Mouse (Mus musculus): ENCODE data around the gene Klhl7. TPM values are rescaled to one million over a fixed set of nuclear protein-coding genes. Genes with fewer than 3 reads are reported as not detected.

Klhl7 gene
- polyA plus RNA-seq, 1 experiment from 2014 or later: 61.9 TPM

GRCm38 (mm10) chr5:24124579-24125276 lies 24.3 kb downstream of the Klhl7 start:
- no peak overlapping the region for H3K4me2 ChIP-seq
- 0 out of 2 replicates have a peak, but pooled peaks cover 8% of the 10 kb centered on the region for H3K36me3 ChIP-seq
- no peak for ATAC-seq (ENCODE audit: insufficient number of reproducible peaks, insufficient read depth, low FRiP score, low TSS enrichment, low read depth)
- H3K9me3 ChIP-seq: no peaks in the 10 kb centered on the region
- no peak overlapping the region for H3K9ac ChIP-seq (replicated peaks)
- H3K27ac ChIP-seq: no peak overlapping the region
- no peaks in the 10 kb centered on the region for H3K27me3 ChIP-seq
- H3K4me3 ChIP-seq (replicated peaks): no peak overlapping the region
- 84% methylated on average over 3 of the region's 3 CpGs for WGBS
- 0 out of 2 replicates have a peak, but pooled peaks cover 3% of the 10 kb centered on the region for H3K4me1 ChIP-seq (replicated peaks)

DNA sequence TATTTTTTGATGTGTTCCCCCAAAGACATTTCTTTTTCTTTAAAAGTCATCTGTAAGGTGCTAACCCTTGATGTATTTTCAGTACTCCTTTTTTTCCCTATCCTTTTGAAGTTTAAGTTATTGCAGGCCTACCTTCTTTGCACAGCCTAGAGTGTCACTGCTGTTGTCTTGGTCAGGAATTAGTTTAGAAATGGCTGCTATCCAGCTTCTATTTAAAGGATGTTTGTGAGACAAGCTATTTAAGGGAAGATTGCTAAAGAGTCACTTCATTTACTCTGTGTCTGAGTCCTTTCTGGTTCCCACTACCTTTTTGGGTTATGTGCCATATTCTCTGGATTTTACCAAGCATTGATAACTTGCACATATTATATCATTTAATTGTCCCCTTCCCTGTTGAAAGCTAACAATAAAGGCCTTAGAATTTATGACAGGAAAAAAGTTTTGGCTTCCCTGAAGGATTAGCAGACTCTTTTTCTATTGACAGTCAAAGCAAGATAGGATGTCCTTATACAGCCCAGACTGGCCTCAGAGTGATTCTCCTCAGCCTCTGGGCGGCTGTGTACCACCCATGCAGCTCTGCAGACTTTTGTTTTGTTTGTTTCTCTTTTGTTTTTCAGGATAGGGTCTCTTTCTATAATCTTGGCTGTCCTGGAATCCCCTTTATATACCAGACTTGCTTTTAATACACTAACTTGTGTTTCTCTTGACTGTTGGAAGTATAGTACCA lies 25.7 kb downstream of the Klhl7 start:
- Histone ChIP-seq H3K4me2 (no peak overlapping the region), H3K9me3 (no peaks in the 10 kb centered on the region), H3K4me1 (replicated peaks) (0 out of 2 replicates have a peak, but pooled peaks cover 3% of the 10 kb centered on the region), H3K27me3 (no peaks in the 10 kb centered on the region), H3K36me3 (0 out of 2 replicates have a peak, but pooled peaks cover 8% of the 10 kb centered on the region), H3K9ac (replicated peaks) (no peak overlapping the region), H3K4me3 (replicated peaks) (no peak overlapping the region), H3K27ac (no peak overlapping the region)
- ATAC-seq (ENCODE audit: insufficient number of reproducible peaks, insufficient read depth, low FRiP score, low TSS enrichment, low read depth): no peak
- 73% methylated on average over 1 of the region's 1 CpGs for WGBS

- H3K36me3 ChIP-seq: 0 out of 2 replicates have a peak, but pooled peaks cover 8% of the 10 kb centered on the region
- H3K4me2 ChIP-seq: no peak overlapping the region
- H3K9ac ChIP-seq (replicated peaks): no peak overlapping the region
- H3K27me3 ChIP-seq: no peaks in the 10 kb centered on the region
- H3K9me3 ChIP-seq: no peaks in the 10 kb centered on the region
- no peak overlapping the region for H3K4me3 ChIP-seq (replicated peaks)
- 0 out of 2 replicates have a peak, but pooled peaks cover 3% of the 10 kb centered on the region for H3K4me1 ChIP-seq (replicated peaks)
- 86% methylated on average over 4 of the region's 4 CpGs for WGBS
- ATAC-seq (ENCODE audit: insufficient number of reproducible peaks, insufficient read depth, low FRiP score, low TSS enrichment, low read depth): no peak
- H3K27ac ChIP-seq: no peak overlapping the region
Observed at GRCm38 (mm10) chr5:24126967-24127366, 26.6 kb downstream of the Klhl7 start.

GRCm38 (mm10) chr5:24146964-24147363 lies 46.6 kb downstream of the Klhl7 start:
- no peak overlapping the region for H3K4me2 ChIP-seq
- no peak for ATAC-seq (ENCODE audit: insufficient number of reproducible peaks, insufficient read depth, low FRiP score, low TSS enrichment, low read depth)
- H3K36me3 ChIP-seq: peaks cover 68% of the 10 kb centered on the region
- no peaks in the 10 kb centered on the region for H3K4me1 ChIP-seq (replicated peaks)
- no peak overlapping the region for H3K9ac ChIP-seq (replicated peaks)
- H3K9me3 ChIP-seq: no peaks in the 10 kb centered on the region
- H3K27ac ChIP-seq: no peak overlapping the region
- 93% methylated on average over 5 of the region's 5 CpGs for WGBS
- no peaks in the 10 kb centered on the region for H3K27me3 ChIP-seq
- no peak overlapping the region for H3K4me3 ChIP-seq (replicated peaks)

DNA sequence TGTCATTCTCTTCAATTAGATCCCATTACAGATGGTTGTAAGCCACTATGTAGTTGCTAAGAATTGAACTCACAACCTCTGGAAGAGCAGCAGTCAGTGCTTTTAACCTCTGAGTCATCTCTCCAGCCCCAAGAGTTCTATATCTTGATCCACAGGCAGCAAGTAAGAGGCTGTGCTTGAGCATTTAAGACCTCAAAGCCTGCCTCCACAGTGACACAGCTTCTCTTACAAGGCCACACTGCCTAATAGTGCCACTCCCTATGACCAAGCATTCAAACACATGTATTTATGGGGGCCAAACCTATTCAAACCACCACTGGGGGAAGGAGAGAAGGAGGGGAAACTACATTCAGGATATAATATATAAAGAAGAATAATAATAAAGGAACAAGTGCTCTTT lies 51.8 kb downstream of the Klhl7 start:
- no peak overlapping the region for H3K4me2 ChIP-seq
- H3K9ac ChIP-seq (replicated peaks): no peak overlapping the region
- peaks cover 36% of the 10 kb centered on the region for H3K36me3 ChIP-seq
- no peaks in the 10 kb centered on the region for H3K27me3 ChIP-seq
- no peaks in the 10 kb centered on the region for H3K9me3 ChIP-seq
- H3K4me3 ChIP-seq (replicated peaks): no peak overlapping the region
- H3K27ac ChIP-seq: no peak overlapping the region
- H3K4me1 ChIP-seq (replicated peaks): no peaks in the 10 kb centered on the region
- ATAC-seq (ENCODE audit: insufficient number of reproducible peaks, insufficient read depth, low FRiP score, low TSS enrichment, low read depth): no peak

- H3K4me1 ChIP-seq (replicated peaks): no peaks in the 10 kb centered on the region
- WGBS: 92% methylated on average over 6 of the region's 6 CpGs
- H3K9me3 ChIP-seq: no peaks in the 10 kb centered on the region
- H3K4me3 ChIP-seq (replicated peaks): no peak overlapping the region
- no peak overlapping the region for H3K4me2 ChIP-seq
- no peak overlapping the region for H3K9ac ChIP-seq (replicated peaks)
- H3K27ac ChIP-seq: no peak overlapping the region
- no peaks in the 10 kb centered on the region for H3K27me3 ChIP-seq
- H3K36me3 ChIP-seq: peaks cover 23% of the 10 kb centered on the region
- no peak for ATAC-seq (ENCODE audit: insufficient number of reproducible peaks, insufficient read depth, low FRiP score, low TSS enrichment, low read depth)
Observed at GRCm38 (mm10) chr5:24156774-24157173, 56.4 kb downstream of the Klhl7 start.

- H3K27ac ChIP-seq: peak within 1 kb of the TSS; percentile 77; the same call in 1 of the 2 replicates
- peak within 1 kb of the TSS; percentile 88 for H3K9ac ChIP-seq (replicated peaks)
- H3K4me2 ChIP-seq: peak within 1 kb of the TSS; percentile 76
- under 1% methylated on average over 52 of the region's 52 CpGs for WGBS
- peaks cover 23% of the 10 kb centered on the region for H3K36me3 ChIP-seq
- H3K27me3 ChIP-seq: no peaks in the 10 kb centered on the region
- ATAC-seq (ENCODE audit: insufficient number of reproducible peaks, insufficient read depth, low FRiP score, low TSS enrichment, low read depth): peak; percentile 98
- peaks cover 7% of the 10 kb centered on the region; the same call in 1 of the 2 replicates for H3K4me1 ChIP-seq (replicated peaks)
- no peaks in the 10 kb centered on the region for H3K9me3 ChIP-seq
- H3K4me3 ChIP-seq (replicated peaks): peak within 1 kb of the TSS; percentile 90
Observed at GRCm38 (mm10) chr5:24164789-24165445, 64.5 kb downstream of the Klhl7 start, which contains the start of gene Nupl2. Gene Nupl2 (plus strand): TSS chr5:24164963.

GRCm38 (mm10) chr5:24167263-24167662 lies 66.9 kb downstream of the Klhl7 start:
- Histone ChIP-seq H3K27ac (no peak overlapping the region), H3K4me1 (replicated peaks) (peaks cover 7% of the 10 kb centered on the region; the same call in 1 of the 2 replicates), H3K27me3 (no peaks in the 10 kb centered on the region), H3K36me3 (peaks cover 36% of the 10 kb centered on the region), H3K4me2 (no peak overlapping the region), H3K4me3 (replicated peaks) (no peak overlapping the region), H3K9ac (replicated peaks) (no peak overlapping the region), H3K9me3 (no peaks in the 10 kb centered on the region)
- 57% methylated on average over 5 of the region's 5 CpGs for WGBS
- no peak for ATAC-seq (ENCODE audit: insufficient number of reproducible peaks, insufficient read depth, low FRiP score, low TSS enrichment, low read depth)

DNA sequence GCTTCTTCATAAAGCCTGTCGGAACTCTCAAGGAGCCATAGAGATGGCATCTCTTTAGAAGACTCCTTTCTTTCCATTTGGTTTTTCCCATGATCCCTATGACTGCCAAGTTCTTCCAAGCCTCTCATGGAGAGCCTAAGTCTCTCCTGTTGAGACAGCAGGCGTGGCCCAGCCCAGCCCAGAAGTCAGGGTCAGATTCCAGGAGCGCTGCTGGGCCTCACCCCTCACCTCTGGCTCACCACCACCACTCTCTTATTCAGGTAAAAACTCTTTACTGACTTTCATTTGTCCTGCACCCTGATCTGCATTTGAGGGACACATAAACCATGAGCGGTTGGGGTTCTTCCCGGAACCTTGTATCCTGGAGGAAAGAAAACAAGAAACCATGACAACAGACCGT lies 69.5 kb downstream of the Klhl7 start:
- Histone ChIP-seq H3K4me2 (no peak overlapping the region), H3K9ac (replicated peaks) (no peak overlapping the region), H3K4me1 (replicated peaks) (peaks cover 7% of the 10 kb centered on the region; the same call in 1 of the 2 replicates), H3K36me3 (peaks cover 53% of the 10 kb centered on the region), H3K4me3 (replicated peaks) (no peak overlapping the region), H3K27ac (no peak overlapping the region), H3K27me3 (no peaks in the 10 kb centered on the region), H3K9me3 (no peaks in the 10 kb centered on the region)
- no peak for ATAC-seq (ENCODE audit: insufficient number of reproducible peaks, insufficient read depth, low FRiP score, low TSS enrichment, low read depth)
- 89% methylated on average over 6 of the region's 6 CpGs for WGBS

- H3K9me3 ChIP-seq: no peaks in the 10 kb centered on the region
- no peak overlapping the region for H3K27ac ChIP-seq
- no peak overlapping the region for H3K4me2 ChIP-seq
- ATAC-seq (ENCODE audit: insufficient number of reproducible peaks, insufficient read depth, low FRiP score, low TSS enrichment, low read depth): no peak
- no peaks in the 10 kb centered on the region for H3K4me1 ChIP-seq (replicated peaks)
- no peak overlapping the region for H3K4me3 ChIP-seq (replicated peaks)
- peaks cover 70% of the 10 kb centered on the region for H3K36me3 ChIP-seq
- H3K27me3 ChIP-seq: no peaks in the 10 kb centered on the region
- no peak overlapping the region for H3K9ac ChIP-seq (replicated peaks)
Observed at GRCm38 (mm10) chr5:24172092-24172491, 71.7 kb downstream of the Klhl7 start.

All from limb, embryonic 12.5 days (tissue).